Mouse (Mus musculus) midbrain, embryonic 10.5 days (tissue): ENCODE results near the gene Ctrl. TPM values are rescaled to one million over a fixed set of nuclear protein-coding genes. Genes with fewer than 3 reads are reported as not detected.

ENCODE experiments used
- DNase-seq: peaks from one replicate; pipeline ENCODE4 v3.0.0-alpha.2; 2017; ENCODE audit warnings: low spot score
- H3K27ac ChIP-seq: fragments of 300-500 bp; sonication (generic); replicated peaks from 2 replicates; pipeline ENCODE4 v1.5.1; 2016; ENCODE audit warnings: mild to moderate bottlenecking
- H3K27me3 ChIP-seq: fragments of 300-500 bp; sonication (generic); 2 replicates; pipeline ENCODE4 v1.6.1; 2016; ENCODE audit warnings: low read depth, mild to moderate bottlenecking; ENCODE audit not compliant: poor library complexity, severe bottlenecking
- H3K36me3 ChIP-seq: fragments of 300-500 bp; sonication (generic); 2 replicates; pipeline ENCODE4 v1.6.1; 2016; ENCODE audit warnings: mild to moderate bottlenecking, moderate library complexity
- H3K4me1 ChIP-seq: fragments of 300-500 bp; sonication (generic); 2 replicates; pipeline ENCODE4 v1.6.1; 2016
- H3K4me3 ChIP-seq: fragments of 300-500 bp; sonication (generic); 2 replicates; pipeline ENCODE4 v1.5.1; 2016; ENCODE audit warnings: mild to moderate bottlenecking, moderate library complexity
- H3K9me3 ChIP-seq: fragments of 300-500 bp; sonication (generic); replicated peaks from 2 replicates; pipeline ENCODE4 v1.6.1; 2016; ENCODE audit warnings: mild to moderate bottlenecking
- WGBS: fragments of 180-500 bp; shearing (Covaris S2); methylation state at CpG from one replicate; pipeline ENCODE4 v1.1.7; 2016; 5-methylcytosine and 5-hydroxymethylcytosine counted together
- polyA plus RNA-seq: library from polyadenylated mRNA; unstranded; fragments of >200 nt; fragmentation: Nextera tagmentation; extraction: Ambion mirVana; gene quantifications from 2 replicates; pipeline ENCODE4 v1.2.1, GENCODE M21; 2016

The Ctrl gene
- polyA plus RNA-seq, 1 experiment from 2014 or later: 1.3 TPM

DNA sequence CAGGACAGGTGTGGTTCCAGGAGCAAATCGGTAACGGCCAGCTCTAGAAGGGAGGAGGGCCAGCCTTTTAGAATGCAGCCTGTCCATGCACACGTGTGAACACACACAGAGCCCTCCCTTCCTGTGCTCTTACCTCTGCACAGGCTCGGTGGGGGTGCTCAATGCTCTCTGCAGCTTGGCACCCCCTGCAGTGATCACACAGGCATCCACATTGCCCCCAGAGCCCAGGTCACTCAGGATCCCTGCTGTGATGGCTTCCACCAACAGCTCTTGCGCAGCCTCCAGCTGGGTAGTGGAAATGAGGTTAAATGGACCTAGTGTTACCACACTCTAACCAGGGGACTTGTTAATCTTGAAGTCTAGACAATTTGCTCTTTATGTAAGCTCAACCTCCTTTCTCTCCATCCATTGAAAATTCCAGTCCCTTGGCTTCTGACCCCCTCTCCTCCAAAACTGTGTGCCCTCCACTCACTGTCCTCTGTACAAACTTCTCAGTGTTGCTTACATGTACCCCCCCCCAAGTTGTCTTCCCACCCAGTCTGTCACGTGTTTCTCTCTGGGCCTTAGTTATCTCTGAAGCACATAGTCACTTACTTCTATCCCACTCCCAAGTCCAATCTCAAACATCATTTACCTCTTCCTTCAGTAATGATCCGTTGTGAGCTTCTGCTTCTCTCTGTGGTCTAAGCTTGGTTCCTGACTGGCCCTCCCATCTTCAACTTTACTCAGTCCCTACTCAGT, 2.4 kb upstream of the Ctrl start:
- no peak for DNase-seq
- no peaks in the 10 kb centered on the region for H3K27me3 ChIP-seq
- H3K4me1 ChIP-seq: peaks cover 25% of the 10 kb centered on the region
- peaks cover 13% of the 10 kb centered on the region for H3K36me3 ChIP-seq
- peak overlapping the region; percentile 86 for H3K4me3 ChIP-seq
- H3K9me3 ChIP-seq: no peaks in the 10 kb centered on the region
- peak overlapping the region; percentile 92 for H3K27ac ChIP-seq
- 36% methylated on average over 7 of the region's 7 CpGs for WGBS

DNA sequence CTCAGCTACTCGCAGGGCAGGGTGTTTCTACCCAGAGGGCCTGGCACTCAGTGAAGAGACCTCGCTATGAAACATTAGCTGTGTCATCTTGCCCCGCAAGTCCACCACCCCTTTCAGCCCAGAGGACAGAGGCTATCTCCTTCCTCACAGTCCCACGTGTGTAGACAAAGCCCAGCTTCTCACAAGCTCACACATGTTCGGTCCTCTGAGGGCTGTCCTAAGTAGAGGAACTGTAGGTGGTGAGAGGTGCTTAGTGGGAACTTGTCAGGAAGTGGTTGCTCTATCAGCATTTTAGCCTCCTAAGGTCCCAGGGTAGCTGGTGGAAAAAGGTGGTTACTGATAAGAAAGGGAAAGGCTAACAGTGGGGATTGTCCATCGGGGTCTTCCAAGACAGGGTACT, 1.4 kb upstream of the Ctrl start:
- no peak overlapping the region for H3K27ac ChIP-seq
- DNase-seq: no peak

DNA sequence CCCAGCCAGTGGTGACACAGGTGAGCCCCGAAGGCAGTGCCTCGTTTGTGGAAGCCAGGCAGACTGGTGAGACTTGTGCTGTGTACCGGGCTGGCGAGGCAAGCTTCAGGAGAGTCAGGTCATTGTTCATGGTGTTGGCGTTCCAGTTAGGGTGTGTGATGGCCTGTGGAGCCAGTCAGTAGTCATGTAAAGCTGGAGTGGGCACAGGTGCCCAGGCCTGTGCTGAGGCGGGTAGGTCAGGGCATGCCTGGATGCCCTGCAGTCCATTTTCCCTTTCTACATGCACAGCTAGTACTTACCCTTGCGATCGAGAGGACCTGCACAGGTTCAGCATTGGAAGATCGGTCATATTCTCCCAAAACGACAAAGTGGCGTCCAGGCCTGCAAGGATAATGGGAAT, 1.1 kb downstream of the Ctrl start:
- Histone ChIP-seq H3K27ac (no peak overlapping the region), H3K9me3 (no peaks in the 10 kb centered on the region), H3K4me1 (peaks cover 16% of the 10 kb centered on the region), H3K27me3 (no peaks in the 10 kb centered on the region), H3K36me3 (peaks cover 31% of the 10 kb centered on the region), H3K4me3 (no peak overlapping the region)
- WGBS: 94% methylated on average over 11 of the region's 11 CpGs
- no peak for DNase-seq

More for the DNA sequence above, 1.4 kb upstream of the Ctrl start:
- H3K9me3 ChIP-seq: no peaks in the 10 kb centered on the region
- 87% methylated on average over 6 of the region's 6 CpGs for WGBS
- no peaks in the 10 kb centered on the region for H3K27me3 ChIP-seq
- peaks cover 21% of the 10 kb centered on the region for H3K36me3 ChIP-seq
- peaks cover 25% of the 10 kb centered on the region for H3K4me1 ChIP-seq
- no peak overlapping the region for H3K4me3 ChIP-seq

DNA sequence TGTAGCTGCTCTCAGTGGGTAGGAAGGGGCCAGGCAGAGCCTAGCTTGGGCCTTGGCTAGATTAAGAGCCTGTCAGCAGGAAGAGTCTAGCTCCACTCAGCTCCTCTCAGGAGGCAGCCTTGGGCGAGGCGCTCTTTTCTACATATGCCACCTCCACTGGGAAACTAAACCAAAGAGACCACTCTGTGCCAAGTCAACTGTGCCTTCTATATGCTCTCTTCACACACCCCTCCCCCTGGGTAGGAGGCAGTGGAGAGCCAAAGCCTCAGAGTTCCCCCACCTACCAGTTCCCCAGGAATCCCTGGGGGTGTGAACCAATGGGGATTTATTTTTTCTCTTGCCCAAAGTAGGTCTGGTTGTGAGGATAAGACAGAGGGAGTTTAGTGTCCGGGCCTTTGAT, 2.4 kb downstream of the Ctrl start:
- H3K27ac ChIP-seq: no peak overlapping the region
- no peaks in the 10 kb centered on the region for H3K9me3 ChIP-seq
- H3K27me3 ChIP-seq: no peaks in the 10 kb centered on the region
- DNase-seq: no peak
- peaks cover 10% of the 10 kb centered on the region for H3K4me1 ChIP-seq
- peaks cover 31% of the 10 kb centered on the region for H3K36me3 ChIP-seq
- H3K4me3 ChIP-seq: no peak overlapping the region
- WGBS: 91% methylated on average over 3 of the region's 3 CpGs

DNA sequence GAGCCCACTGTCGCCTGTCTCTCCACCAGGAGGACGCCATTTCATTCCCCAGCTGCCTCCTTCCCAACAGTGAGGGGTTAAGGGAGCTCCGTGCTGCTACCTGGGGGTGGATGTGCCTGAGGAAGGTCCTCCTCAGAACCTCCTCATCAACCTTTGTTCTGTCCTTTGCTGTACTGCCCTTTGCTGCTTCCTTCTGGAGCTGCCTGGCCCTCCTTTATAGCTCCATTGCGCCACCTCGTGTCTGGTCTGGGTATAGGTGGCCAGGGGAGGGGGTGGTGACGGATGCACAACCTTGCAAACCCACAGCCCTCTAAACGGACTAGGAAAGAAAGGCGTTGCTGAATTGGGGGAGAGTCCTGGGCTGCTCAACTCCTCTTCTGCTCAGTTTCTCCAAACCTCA, 3.1 kb downstream of the Ctrl start:
- H3K36me3 ChIP-seq: peaks cover 31% of the 10 kb centered on the region
- H3K4me3 ChIP-seq: no peak overlapping the region
- WGBS: 16% methylated on average over 8 of the region's 8 CpGs
- H3K9me3 ChIP-seq: no peaks in the 10 kb centered on the region
- peak overlapping the region; percentile 75 for H3K27ac ChIP-seq
- DNase-seq: peak; percentile 82
- peaks cover 7% of the 10 kb centered on the region for H3K4me1 ChIP-seq
- H3K27me3 ChIP-seq: no peaks in the 10 kb centered on the region

DNA sequence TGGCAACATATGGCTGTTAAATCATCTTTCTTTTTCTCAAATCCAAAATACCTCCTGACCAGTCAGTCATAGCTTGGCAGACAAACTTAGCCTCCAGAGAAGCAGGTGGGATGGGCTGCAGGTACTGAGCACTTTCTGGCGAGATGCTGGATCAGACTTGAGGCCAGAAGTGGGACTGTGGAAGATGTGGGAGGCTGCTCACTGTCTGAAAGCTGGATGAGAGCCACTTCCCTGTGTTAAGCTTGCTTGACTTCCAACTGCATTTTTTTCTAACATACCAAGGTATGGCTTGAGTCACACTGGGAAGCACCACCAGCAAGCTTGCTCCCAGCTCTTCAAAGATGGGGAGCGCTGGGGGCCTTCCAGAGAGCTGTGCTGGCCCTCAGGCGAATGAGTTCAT, 8.5 kb downstream of the Ctrl start:
- H3K36me3 ChIP-seq: peaks cover 24% of the 10 kb centered on the region
- 0 out of 2 replicates have a peak, but pooled peaks cover 4% of the 10 kb centered on the region for H3K4me1 ChIP-seq
- H3K27me3 ChIP-seq: no peaks in the 10 kb centered on the region
- H3K27ac ChIP-seq: no peak overlapping the region
- WGBS: 73% methylated on average over 3 of the region's 3 CpGs
- no peaks in the 10 kb centered on the region for H3K9me3 ChIP-seq
- DNase-seq: no peak
- no peak overlapping the region for H3K4me3 ChIP-seq

DNA sequence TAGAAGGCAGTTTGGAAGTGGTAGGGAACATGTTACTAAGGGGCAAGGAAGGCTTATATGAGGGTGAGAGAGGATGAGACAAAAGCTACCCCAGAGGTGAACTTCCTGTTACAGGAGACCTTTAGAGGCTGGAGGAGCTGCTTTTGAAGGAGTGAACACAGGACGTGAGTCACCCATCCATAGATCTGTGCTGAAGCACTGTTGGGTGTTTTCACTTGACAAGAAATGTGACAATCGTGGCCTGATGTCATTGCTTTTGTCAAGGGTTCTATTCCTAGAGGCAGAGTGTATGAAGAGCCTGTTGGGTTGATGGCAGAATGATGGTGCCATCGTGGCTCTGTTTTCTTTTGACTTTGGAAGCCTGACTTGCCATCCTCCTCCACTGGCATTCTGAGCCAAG, 14.3 kb downstream of the Ctrl start:
- Histone ChIP-seq H3K4me1 (no peaks in the 10 kb centered on the region), H3K36me3 (peaks cover 42% of the 10 kb centered on the region), H3K27me3 (no peaks in the 10 kb centered on the region), H3K4me3 (no peak overlapping the region), H3K9me3 (no peaks in the 10 kb centered on the region), H3K27ac (no peak overlapping the region)
- DNase-seq: no peak
- WGBS: 90% methylated on average over 3 of the region's 3 CpGs

DNA sequence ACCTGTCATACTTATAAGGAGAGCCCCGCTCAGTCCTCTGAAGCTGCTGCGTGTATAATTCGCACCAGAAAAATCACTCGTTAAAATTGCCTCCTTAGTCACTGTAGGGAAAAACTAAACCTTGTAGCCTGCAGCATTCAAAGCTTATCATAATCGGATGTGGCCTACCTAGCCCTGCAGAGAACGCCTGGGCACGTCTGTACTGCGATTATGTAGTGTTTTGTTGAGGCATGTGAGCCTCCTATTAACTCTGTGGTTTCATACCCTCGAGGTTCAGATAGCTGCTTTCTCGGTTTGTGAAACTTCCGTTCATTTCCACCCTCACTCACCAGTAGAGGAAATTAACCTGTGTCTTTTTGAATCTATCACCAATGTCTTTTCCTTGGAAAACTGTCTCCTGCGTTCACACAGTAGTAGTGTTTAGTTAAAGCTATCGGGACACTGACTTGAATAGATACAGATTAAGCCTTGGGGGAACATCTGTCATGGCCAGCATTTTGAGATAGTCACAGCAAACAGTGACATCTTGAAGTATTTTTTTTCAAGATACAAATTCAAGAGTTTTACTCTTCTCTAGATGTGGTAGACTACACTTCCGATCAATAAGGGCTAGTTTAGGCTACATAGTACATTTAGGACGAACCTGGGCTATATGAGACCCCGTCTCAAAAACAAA, 32.6 kb downstream of the Ctrl start:
- no peak for DNase-seq
- peaks cover 11% of the 10 kb centered on the region for H3K4me1 ChIP-seq
- no peaks in the 10 kb centered on the region for H3K27me3 ChIP-seq
- H3K9me3 ChIP-seq: no peaks in the 10 kb centered on the region
- 44% methylated on average over 16 of the region's 16 CpGs for whole genome bisulfite sequencing
- no peaks in the 10 kb centered on the region for H3K36me3 ChIP-seq
- H3K27ac ChIP-seq: peak overlapping the region; percentile 97
- H3K4me3 ChIP-seq: peak overlapping the region; percentile 89

DNA sequence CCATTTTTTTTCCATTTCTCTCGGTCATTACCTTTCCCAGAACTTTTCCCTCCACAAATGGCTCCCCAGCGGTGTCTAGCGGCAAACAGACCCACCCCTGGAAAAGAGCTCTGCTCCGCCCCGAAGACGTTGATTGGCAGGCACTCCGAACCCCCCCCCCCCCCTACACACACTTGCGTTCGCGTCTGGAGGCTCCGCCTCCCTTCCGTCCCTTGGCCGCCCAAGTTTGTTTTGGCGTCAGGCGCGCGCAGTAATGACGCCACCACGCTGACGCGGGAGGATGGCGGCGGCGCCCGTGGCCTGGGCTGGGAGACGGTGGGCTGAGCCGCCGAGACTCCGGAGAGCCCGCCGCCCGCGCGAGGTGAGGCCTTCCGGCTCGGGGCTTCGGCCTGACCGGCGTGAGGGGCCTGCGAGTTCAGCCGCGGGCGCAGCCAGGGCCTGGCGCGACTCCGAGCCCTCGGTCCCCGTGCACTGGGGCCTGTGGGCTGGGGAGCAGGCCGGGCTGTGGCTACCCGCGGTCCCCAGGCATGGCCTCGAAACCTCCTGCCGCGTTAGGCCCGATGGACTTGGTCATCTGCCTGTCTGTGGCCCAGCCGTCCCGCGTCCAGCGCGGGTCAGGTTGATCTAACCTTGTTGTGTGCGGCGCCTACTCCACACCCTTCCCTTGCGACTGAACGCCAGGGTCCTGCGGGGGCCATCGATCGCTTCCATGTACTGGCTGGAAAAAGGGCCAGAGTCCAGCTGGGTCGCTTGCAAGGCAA, 33.3 kb downstream of the Ctrl start, which contains the start of gene Pskh1:
Gene Pskh1 (plus strand): TSS at position 262 of the 761 bp plus-strand sequence.
- H3K36me3 ChIP-seq: peaks cover under 1% of the 10 kb centered on the region; the same call in 1 of the 2 replicates
- H3K9me3 ChIP-seq: no peaks in the 10 kb centered on the region
- under 1% methylated on average over 68 of the region's 68 CpGs for WGBS
- peaks cover 11% of the 10 kb centered on the region for H3K4me1 ChIP-seq
- DNase-seq: peak; percentile 95
- H3K4me3 ChIP-seq: peak within 1 kb of the TSS; percentile 89
- peak within 1 kb of the TSS; percentile 97 for H3K27ac ChIP-seq
- H3K27me3 ChIP-seq: no peaks in the 10 kb centered on the region

DNA sequence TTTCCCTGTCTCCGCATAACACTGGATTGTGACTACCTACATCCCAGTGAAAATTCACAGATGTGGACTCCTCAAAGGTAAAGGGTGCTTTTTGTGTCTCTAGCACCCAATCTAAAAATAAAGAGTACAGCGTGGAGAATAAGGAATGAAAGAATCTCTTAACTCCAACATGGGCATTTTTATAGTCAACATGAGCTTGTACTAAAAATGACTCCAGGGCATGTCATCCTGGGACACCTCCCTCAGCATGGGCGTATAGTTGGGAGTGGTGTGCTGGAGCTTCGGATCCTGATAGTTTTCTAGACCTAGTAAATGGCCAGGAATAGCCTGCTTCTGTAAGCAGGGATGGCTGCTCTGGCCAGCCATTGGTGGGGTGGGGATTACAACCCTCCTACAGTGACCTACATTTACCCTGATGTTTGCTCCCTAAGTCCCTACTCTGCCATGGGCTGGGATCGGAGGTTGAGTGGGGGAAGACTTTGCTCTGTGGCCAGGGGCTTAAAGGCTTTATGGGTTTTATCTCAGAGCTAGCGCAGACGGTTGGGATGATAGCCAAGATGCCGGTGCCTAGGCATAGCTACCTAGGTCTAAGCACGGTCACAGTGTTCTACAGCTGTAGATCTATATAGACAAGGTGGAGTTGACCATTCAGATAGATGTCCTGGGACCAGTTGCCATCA, 35.7 kb downstream of the Ctrl start:
- no peak for DNase-seq
- no peaks in the 10 kb centered on the region for H3K9me3 ChIP-seq
- no peak overlapping the region for H3K4me3 ChIP-seq
- no peak overlapping the region for H3K27ac ChIP-seq
- H3K4me1 ChIP-seq: peaks cover 22% of the 10 kb centered on the region
- WGBS: 83% methylated on average over 9 of the region's 9 CpGs
- H3K27me3 ChIP-seq: no peaks in the 10 kb centered on the region
- H3K36me3 ChIP-seq: peaks cover 24% of the 10 kb centered on the region

DNA sequence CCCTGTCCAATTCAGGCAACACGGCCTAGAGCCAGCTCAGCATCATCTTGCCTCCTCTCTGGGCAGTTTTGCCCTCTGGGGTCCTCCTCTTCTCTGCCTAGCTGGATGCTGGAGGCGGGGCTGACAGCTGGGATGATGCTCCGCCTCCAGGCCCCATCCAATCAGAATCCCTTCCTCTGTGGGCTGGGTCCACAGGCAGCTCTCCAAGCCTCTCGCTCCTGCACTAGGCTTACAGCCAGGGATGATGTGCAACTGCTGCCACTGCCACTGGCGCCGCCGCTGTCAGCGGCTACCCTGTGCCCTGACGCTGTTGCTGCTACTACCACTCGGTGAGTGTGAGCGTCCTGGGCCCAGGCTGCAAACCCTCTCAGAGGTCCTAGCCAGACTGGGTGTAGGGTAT, 40.3 kb downstream of the Ctrl start, which contains the start of gene Nrn1l:
Gene Nrn1l (plus strand): TSS at position 229 of the 400 bp plus-strand sequence.
- H3K36me3 ChIP-seq: peaks cover 70% of the 10 kb centered on the region
- H3K4me3 ChIP-seq: peak within 1 kb of the TSS; percentile 35
- 5% methylated on average over 11 of the region's 11 CpGs for WGBS
- H3K27ac ChIP-seq: peak within 1 kb of the TSS; percentile 46; the same call in 1 of the 2 replicates
- peak; percentile 79 for DNase-seq
- no peaks in the 10 kb centered on the region for H3K9me3 ChIP-seq
- no peaks in the 10 kb centered on the region for H3K27me3 ChIP-seq
- H3K4me1 ChIP-seq: peaks cover 15% of the 10 kb centered on the region

DNA sequence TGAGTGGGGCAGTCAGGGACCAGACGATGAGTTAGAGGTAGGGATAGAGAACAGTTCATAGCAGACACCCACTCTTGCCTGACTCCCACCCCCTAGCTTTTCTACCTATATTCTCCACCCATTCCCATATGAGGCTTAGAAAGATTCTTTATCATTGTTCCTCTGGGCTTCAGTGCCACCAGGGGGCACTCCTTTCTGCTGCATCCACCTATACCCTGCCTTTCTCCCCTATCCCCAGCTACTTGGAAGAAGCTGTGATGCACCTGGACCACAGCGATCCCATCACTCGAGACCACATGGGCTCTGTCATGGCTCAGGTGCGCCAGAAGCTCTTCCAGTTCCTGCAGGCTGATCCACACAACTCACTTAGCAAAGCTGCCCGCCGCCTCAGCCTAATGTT, 41.2 kb downstream of the Ctrl start:
- no peak overlapping the region for H3K27ac ChIP-seq
- H3K9me3 ChIP-seq: no peaks in the 10 kb centered on the region
- H3K36me3 ChIP-seq: peaks cover 79% of the 10 kb centered on the region
- peaks cover 15% of the 10 kb centered on the region for H3K4me1 ChIP-seq
- DNase-seq: no peak
- WGBS: 87% methylated on average over 6 of the region's 6 CpGs
- no peak overlapping the region for H3K4me3 ChIP-seq
- H3K27me3 ChIP-seq: no peaks in the 10 kb centered on the region
